Comparison of ENCODE assay signal across 12 mouse cellular contexts in the genomic region with DNA sequence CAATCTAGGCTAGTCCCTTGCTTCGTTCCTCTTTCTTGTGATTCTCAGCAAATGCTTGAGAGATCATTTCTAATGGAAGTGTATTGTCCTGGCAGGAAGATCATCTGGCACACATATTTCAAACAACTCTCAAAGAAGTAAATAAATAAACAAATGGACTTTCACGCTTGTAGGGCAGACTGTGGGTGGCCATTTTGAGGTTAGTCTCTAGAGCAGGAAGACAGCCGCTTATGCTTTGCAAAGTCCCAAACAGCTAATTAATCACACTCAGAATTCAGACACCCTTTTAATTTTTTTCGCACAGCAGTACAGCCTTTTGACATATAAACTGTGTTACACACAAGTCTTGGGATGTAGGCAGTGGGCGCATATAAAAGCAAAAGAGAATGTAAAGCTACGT.
"Had no signal": no experiment of that assay in that cellular context is flagged by ENCODE, and none has a peak within 500 bp of the region (broad histone marks: within the 10 kb centered on the region; RNA-seq: fewer than 3 reads in every experiment).

No protein-coding gene starts in this region.

- H3K36me3 ChIP-seq: kidney, embryonic 15.5 days; limb, embryonic 15.5 days; liver, embryonic 12.5 days; midbrain, embryonic 12.5 days had no signal

- H3K27ac ChIP-seq: kidney, embryonic 15.5 days; limb, embryonic 15.5 days; liver, embryonic 12.5 days; midbrain, embryonic 12.5 days had no signal

- H3K27me3 ChIP-seq: kidney, embryonic 15.5 days; limb, embryonic 15.5 days; liver, embryonic 12.5 days; midbrain, embryonic 12.5 days had no signal

- H3K9me3 ChIP-seq: kidney, embryonic 15.5 days; limb, embryonic 15.5 days; liver, embryonic 12.5 days; midbrain, embryonic 12.5 days had no signal

- H3K4me3 ChIP-seq: kidney, embryonic 15.5 days; limb, embryonic 15.5 days; liver, embryonic 12.5 days; midbrain, embryonic 12.5 days had no signal

- H3K9ac ChIP-seq: kidney, embryonic 15.5 days; limb, embryonic 15.5 days; liver, embryonic 12.5 days; midbrain, embryonic 12.5 days had no signal

- H3K4me2 ChIP-seq: kidney, embryonic 15.5 days; limb, embryonic 15.5 days; liver, embryonic 12.5 days; midbrain, embryonic 12.5 days had no signal

- H3K4me1 ChIP-seq: kidney, embryonic 15.5 days; liver, embryonic 12.5 days; midbrain, embryonic 12.5 days had no signal

- ATAC-seq: hindbrain, embryonic 16.5 days; inflammation-experienced regulatory T-cells, adult 6 months; liver, embryonic 12.5 days; midbrain, embryonic 16.5 days had no signal

- DNase-seq: kidney, adult 2 months; kidney, postnatal 25 days; layer of hippocampus, adult 9-11 months; layer of hippocampus, postnatal 36 days; thymus, postnatal 36 days had no signal
